Mouse (Mus musculus): ENCODE results near the gene Bmper.

- TF ChIP-seq CTCF (IDR thresholded peaks at IDR 0.05; ENCODE audit: low read depth, low read length) = no peak
- no peak for TF ChIP-seq POLR2A (IDR thresholded peaks at IDR 0.05; ENCODE audit: extremely low read depth, insufficient read depth, low read length)
These were observed 176.9 kb downstream of the Bmper start for GRCm38 (mm10) chr9:23399638-23400284.

Data from liver, adult 2 months (tissue).